Mouse (Mus musculus): ENCODE data around the gene Tnfrsf1a.

GRCm38 (mm10) chr6:125366133-125366532 lies 17.0 kb downstream of the Tnfrsf1a start:
- TF ChIP-seq CTCF (IDR thresholded peaks at IDR 0.05; ENCODE audit: low read depth, low read length) (no peak), TAL1 (conservative IDR thresholded peaks at IDR 0.05; ENCODE audit: low read depth, low read length) (no peak), POLR2AphosphoS5 (IDR thresholded peaks at IDR 0.05; ENCODE audit: insufficient replicate concordance, low read depth, low read length) (no peak), GATA1 (IDR thresholded peaks at IDR 0.05; ENCODE audit: borderline replicate concordance, low read length) (no peak)
